Mouse (Mus musculus): ENCODE data around the gene Paxx. TPM values are rescaled to one million over a fixed set of nuclear protein-coding genes. Genes with fewer than 3 reads are reported as not detected.

The Paxx gene
- total RNA-seq, 2 experiments from 2014 or later: 32.3 to 34.2 TPM

DNA sequence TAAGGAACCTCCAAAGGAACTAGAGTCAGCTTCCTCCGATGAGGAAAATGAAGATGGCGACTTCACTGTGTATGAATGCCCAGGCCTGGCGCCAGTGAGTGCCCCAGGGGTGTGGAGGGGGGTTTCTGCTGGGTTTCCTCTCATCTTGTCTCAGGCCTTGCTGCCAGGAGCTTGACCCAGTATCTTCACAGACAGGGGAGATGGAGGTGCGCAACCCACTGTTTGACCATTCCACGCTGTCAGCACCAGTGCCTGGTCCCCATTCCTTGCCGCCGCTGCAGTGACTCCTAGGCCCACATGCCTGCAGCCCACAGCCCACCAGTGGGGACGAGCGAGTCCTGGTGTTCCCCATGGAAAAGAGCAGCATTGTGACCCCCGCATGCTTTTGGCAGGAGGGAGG, 52.0 kb downstream of the Paxx start:
- no peak for DNase-seq

Small RNA genes within 50 kb of the gene (microRNA-seq; reads per million reads assigned to microRNA genes)
- not detected for gene Mir3087

Other genes with a start within 250 kb of the Paxx start
- gene Nelfb, start 249.6 kb downstream of the Paxx start, total RNA-seq (2021): 10 to 100 TPM; 54.8 to 57.2 TPM
- gene Stpg3, start 246.5 kb downstream of the Paxx start, total RNA-seq (2021): not detected
- not detected for gene Fam166a, start 242.3 kb downstream of the Paxx start, total RNA-seq (2021)
- 100 to 1,000 TPM; 291 to 296 TPM for gene Tubb4b, start 236.4 kb downstream of the Paxx start, total RNA-seq (2021)
- not detected for gene Slc34a3, start 226.7 kb downstream of the Paxx start, total RNA-seq (2021)
- not detected for gene Rnf224, start 224.3 kb downstream of the Paxx start, total RNA-seq (2021)
- gene Rnf208, start 218.8 kb downstream of the Paxx start, total RNA-seq (2021): 1 to 10 TPM; 5.8 TPM
- gene Cysrt1, start 218.6 kb downstream of the Paxx start, total RNA-seq (2021): not detected
- gene AL732309.1, start 214.2 kb downstream of the Paxx start, total RNA-seq (2021): 1 to 10 TPM; 4.1 to 4.8 TPM
- 10 to 100 TPM; 22.6 to 38.8 TPM for gene Tmem203, start 205.7 kb downstream of the Paxx start, total RNA-seq (2021)
- 1 to 10 TPM; 8.7 to 9.2 TPM for gene Tprn, start 198.5 kb downstream of the Paxx start, total RNA-seq (2021)
- 10 to 100 TPM; 43.8 to 45.1 TPM for gene Ssna1, start 188.7 kb downstream of the Paxx start, total RNA-seq (2021)
- 10 to 100 TPM; 76.5 to 81.3 TPM for gene Anapc2, start 188.6 kb downstream of the Paxx start, total RNA-seq (2021)
- gene Tmem210, start 172.9 kb downstream of the Paxx start, total RNA-seq (2021): not detected
- gene Lrrc26, start 171.2 kb downstream of the Paxx start, total RNA-seq (2021): not detected
- 1 to 10 TPM; 6.3 to 7.6 TPM for gene Grin1, start 141.9 kb downstream of the Paxx start, total RNA-seq (2021)
- 10 to 100 TPM; 53.1 to 59.2 TPM for gene Man1b1, start 128.8 kb downstream of the Paxx start, total RNA-seq (2021)
- 10 to 100 TPM; 29.9 to 31.8 TPM for gene Dpp7, start 104.7 kb downstream of the Paxx start, total RNA-seq (2021)
- 10 to 100 TPM; 20.0 to 23.1 TPM for gene Uap1l1, start 95.4 kb downstream of the Paxx start, total RNA-seq (2021)
- gene Sapcd2, start 88.8 kb downstream of the Paxx start, total RNA-seq (2021): under 1 TPM; 0.43 to 0.95 TPM
- gene Entpd2, start 65.2 kb downstream of the Paxx start, total RNA-seq (2021): 1 to 10 TPM; 5.0 to 7.8 TPM
- gene Npdc1, start 61.7 kb downstream of the Paxx start, total RNA-seq (2021): 100 to 1,000 TPM; 117 to 140 TPM
- not detected for gene Fut7, start 37.8 kb downstream of the Paxx start, total RNA-seq (2021)
- gene Abca2, start 32.4 kb downstream of the Paxx start, total RNA-seq (2021): 10 to 100 TPM; 29.7 to 36.4 TPM
- not detected for gene Clic3, start 4.3 kb downstream of the Paxx start, total RNA-seq (2021)
- 1 to 10 TPM; 1.1 to 2.0 TPM for gene Ptgds, start 9.0 kb upstream of the Paxx start, total RNA-seq (2021)
- not detected for gene Lcn12, start 32.8 kb upstream of the Paxx start, total RNA-seq (2021)
- gene Fbxw5, start 39.7 kb upstream of the Paxx start, total RNA-seq (2021): 10 to 100 TPM; 87.0 to 89.8 TPM
- 1 to 10 TPM; 1.7 TPM for gene C8g, start 40.6 kb upstream of the Paxx start, total RNA-seq (2021)
- 10 to 100 TPM; 22.3 to 26.2 TPM for gene Traf2, start 85.8 kb upstream of the Paxx start, total RNA-seq (2021)
- 100 to 1,000 TPM; 276 to 288 TPM for gene Edf1, start 96.8 kb upstream of the Paxx start, total RNA-seq (2021)
- gene Mamdc4, start 113.8 kb upstream of the Paxx start, total RNA-seq (2021): 1 to 10 TPM; 1.5 to 3.1 TPM
- 10 to 100 TPM; 54.3 to 64.6 TPM for gene Phpt1, start 114.1 kb upstream of the Paxx start, total RNA-seq (2021)
- gene Ajm1, start 120.7 kb upstream of the Paxx start, total RNA-seq (2021): 1 to 10 TPM in 1 of 2 experiments, under 1 TPM in 1; 0.73 to 1.3 TPM
- gene Rabl6, start 147.4 kb upstream of the Paxx start, total RNA-seq (2021): 10 to 100 TPM; 85.4 to 97.5 TPM
- gene Ccdc183, start 156.6 kb upstream of the Paxx start, total RNA-seq (2021): not detected
- 10 to 100 TPM; 22.1 to 38.9 TPM for gene Tmem141, start 160.9 kb upstream of the Paxx start, total RNA-seq (2021)
- gene Fcna, start 166.9 kb upstream of the Paxx start, total RNA-seq (2021): 10 to 100 TPM in 1 of 2 experiments, 1 to 10 TPM in 1; 4.5 to 14.3 TPM
- gene Lcn8, start 192.0 kb upstream of the Paxx start, total RNA-seq (2021): not detected
- gene Lcn5, start 196.9 kb upstream of the Paxx start, total RNA-seq (2021): not detected
- not detected for gene Lcn6, start 215.7 kb upstream of the Paxx start, total RNA-seq (2021)
- not detected for gene Lcn10, start 221.6 kb upstream of the Paxx start, total RNA-seq (2021)
- gene Obp2a, start 238.9 kb upstream of the Paxx start, total RNA-seq (2021): under 1 TPM in 1 of 2 experiments, not detected in 1; 0.53 TPM
- 10 to 100 TPM; 43.5 to 45.0 TPM for gene Bmyc, start 245.6 kb upstream of the Paxx start, total RNA-seq (2021)